Mouse (Mus musculus) left cerebral cortex, adult 2 months (tissue): Measurements from ENCODE around the gene Shld2. TPM values are rescaled to one million over a fixed set of nuclear protein-coding genes. Genes with fewer than 3 reads are reported as not detected.

Experiments used
- DNase-seq, 2 experiments: peaks; one replicate each; pipeline ENCODE4 v3.0.0; 2021 to 2022; ENCODE audit warnings: low spot score in 2 of 2, mixed read lengths in 1 of 2; ENCODE audit errors: extremely low spot score in 1 of 2
- H3K27ac ChIP-seq: fragments of 200-600 bp; 2 replicates; pipeline ENCODE4 v1.8.1; 2022
- H3K4me3 ChIP-seq: fragments of 200-600 bp; 2 replicates; pipeline ENCODE4 v1.8.1; 2022
- CTCF ChIP-seq: fragments of 200-600 bp; IDR thresholded peaks from 2 replicates; pipeline ENCODE4 v1.8.1; 2022; ENCODE audit warnings: antibody characterized with exemption, mild to moderate bottlenecking, moderate library complexity
- intact Hi-C: fragments of 180-260 bp; cut with DNase I; formaldehyde crosslinking; loops from one replicate; pipeline ENCODE4 v1.15.1; 2025
- total RNA-seq, 2 experiments: library from RNA; stranded (reverse); gene quantifications; 2 replicates each; pipeline ENCODE4 v1.2.3; 2021

Shld2 gene
- total RNA-seq, 2 experiments from 2014 or later, result 10.5 to 11.5 TPM

DNA sequence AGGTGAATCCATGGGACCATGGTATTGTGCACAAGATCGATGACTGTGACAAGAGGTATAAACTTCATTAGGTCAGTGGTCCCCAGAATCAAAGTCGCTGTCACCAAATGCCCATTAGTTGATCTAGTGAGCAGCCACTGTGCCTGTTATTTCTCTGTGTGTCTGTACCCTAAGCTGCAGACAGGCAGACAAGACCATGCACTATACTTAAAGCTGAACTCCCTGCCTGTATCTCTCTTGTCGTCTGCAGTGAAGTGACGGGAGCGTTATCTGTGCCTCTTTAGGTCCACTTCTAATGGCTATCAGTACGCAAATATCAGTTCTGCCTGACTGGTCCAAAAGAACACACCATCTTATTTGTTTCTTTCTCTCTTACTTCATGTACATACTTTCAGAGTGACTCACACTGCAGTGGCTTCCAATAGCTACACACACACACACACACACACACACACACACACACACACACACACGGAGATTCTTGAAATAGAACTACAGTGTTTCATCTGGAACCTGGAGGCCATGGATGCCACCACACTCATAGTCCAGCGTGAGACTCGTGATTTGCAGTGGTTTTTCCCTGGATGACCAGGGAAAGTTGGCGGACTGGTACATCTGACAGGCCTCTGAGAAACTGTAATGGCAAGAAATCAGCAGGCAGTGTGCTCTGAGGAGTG is 81.3 kb downstream of the Shld2 start:
- no peak for TF ChIP-seq CTCF
- no peak overlapping the region for H3K4me3 ChIP-seq
- intact Hi-C loops, result no loop called here
- DNase-seq, result no peak
- H3K27ac ChIP-seq, result no peak overlapping the region

DNA sequence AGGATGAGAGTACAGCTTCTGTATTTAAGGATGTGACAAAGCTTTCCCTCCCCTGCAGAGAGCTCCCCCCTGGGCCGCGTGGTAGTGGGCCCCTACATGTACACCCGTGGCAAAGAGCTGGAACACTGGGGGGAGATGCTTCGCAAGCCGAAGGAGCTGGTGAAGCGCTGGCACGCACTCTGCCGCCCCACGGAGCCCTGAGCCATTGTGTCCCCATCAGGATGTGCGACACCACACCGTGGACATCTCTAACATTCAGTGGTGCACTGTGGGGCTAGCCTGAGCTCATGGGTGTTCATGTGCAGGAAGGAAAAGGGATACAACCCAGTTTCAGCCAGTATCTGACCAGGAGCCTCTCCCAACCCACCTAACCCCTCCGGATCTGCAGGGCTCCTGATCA is 82.3 kb downstream of the Shld2 start:
- no peak for DNase-seq
- no peak overlapping the region for H3K4me3 ChIP-seq
- no peak for TF ChIP-seq CTCF
- intact Hi-C loops, result no loop called here
- H3K27ac ChIP-seq, result no peak overlapping the region

GRCm38 (mm10) chr14:34226566-34226965 is 83.7 kb downstream of the Shld2 start:
- intact Hi-C loops, result no loop called here
- no peak for DNase-seq
- Histone ChIP-seq H3K4me3 (no peak overlapping the region), H3K27ac (no peak overlapping the region)
- no peak for TF ChIP-seq CTCF

- TF ChIP-seq CTCF, result no peak
- H3K27ac ChIP-seq, result no peak overlapping the region
- intact Hi-C loops, result no loop called here
- DNase-seq, result no peak
- no peak overlapping the region for H3K4me3 ChIP-seq
These were observed 84.3 kb downstream of the Shld2 start for GRCm38 (mm10) chr14:34225986-34226385.

DNA sequence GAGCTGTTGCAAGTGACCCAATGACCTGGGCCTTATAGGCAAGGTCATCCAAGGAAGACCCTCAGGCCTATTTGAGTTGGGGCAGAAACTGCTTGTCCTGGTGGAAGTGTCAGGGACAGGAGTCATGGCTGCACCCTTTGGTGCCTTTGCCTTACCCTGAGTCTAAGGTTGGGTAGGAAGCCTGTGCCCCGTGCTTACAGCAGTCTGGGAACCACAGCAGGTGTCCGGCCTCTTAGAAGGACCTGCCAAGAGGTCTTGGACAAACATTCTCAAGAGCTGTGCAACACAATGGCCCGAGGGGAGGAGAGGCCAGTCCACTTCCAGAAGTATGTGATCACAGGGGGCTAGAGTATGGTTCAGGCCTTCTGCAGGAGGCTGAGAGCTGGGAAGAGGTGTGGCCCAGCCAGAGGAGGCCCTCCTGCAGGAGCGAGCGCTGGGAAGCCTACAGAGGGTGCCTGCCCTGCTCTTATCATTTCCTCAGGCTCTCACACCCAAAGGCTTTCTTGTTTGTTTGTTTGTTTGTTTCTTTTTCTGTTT is 86.9 kb downstream of the Shld2 start:
- intact Hi-C loops, result no loop called here
- no peak for DNase-seq
- Histone ChIP-seq H3K27ac (no peak overlapping the region), H3K4me3 (no peak overlapping the region)
- no peak for TF ChIP-seq CTCF

DNA sequence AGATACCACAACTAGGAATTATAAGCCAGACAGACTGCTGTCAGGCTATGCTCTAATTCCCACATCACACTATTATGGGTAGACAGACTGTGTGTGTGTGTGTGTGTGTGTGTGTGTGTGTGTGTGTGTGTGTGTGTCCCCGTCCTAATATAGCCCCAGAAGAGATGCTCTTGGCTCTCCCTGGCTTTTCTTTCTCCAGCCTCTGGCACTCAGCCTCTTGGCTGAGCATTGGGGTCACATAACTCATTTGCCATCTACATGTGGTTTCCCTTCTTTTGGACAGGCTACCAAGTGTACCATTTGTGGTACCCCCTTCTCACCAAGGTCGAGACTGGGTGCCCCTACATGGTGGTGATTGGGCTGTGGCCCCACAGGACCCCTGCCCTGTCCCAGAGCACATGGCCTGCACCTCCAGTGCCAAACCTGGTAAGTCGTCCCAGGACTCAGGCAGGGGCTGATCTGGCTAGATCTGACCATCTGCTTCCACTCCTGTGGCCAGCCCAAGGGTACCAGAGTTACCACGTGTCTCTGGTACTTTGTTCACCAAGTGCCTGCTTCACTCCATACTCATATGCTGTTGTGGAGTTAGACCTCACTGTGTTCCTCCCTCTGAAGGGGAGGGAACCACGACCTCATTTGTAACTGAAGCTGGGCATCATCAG is 88.7 kb downstream of the Shld2 start:
- TF ChIP-seq CTCF, result no peak
- Histone ChIP-seq H3K27ac (no peak overlapping the region), H3K4me3 (no peak overlapping the region)
- intact Hi-C loops, result no loop called here
- DNase-seq, result no peak

- Histone ChIP-seq H3K27ac (no peak overlapping the region), H3K4me3 (no peak overlapping the region)
- no peak for DNase-seq
- intact Hi-C loops, result no loop called here
- TF ChIP-seq CTCF, result no peak
These were observed 89.9 kb downstream of the Shld2 start for GRCm38 (mm10) chr14:34220426-34220825.

DNA sequence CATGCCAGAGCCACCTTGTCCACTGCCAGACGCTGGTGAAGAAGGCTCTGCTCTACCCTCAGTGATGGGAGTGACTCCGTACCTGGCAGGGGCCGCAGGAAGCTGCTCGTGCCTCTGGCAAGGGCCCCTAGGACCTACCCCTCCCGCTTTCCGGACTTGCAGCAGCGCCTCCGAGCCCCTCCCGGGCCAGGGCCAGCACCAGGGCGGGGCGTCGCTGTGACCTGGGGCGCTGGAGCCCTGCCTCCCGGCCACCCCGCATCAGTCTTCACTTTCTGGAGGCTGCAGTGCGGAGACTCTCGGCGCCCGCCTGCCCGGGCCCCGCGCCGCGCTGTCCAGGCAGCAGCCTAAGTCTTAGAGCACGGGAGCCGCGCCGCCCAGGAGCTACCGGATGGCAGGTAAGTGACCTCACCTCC is 90.5 kb downstream of the Shld2 start:
- Histone ChIP-seq H3K4me3 (no peak overlapping the region), H3K27ac (no peak overlapping the region)
- no peak for DNase-seq
- TF ChIP-seq CTCF, result no peak
- intact Hi-C loops, result no loop called here

- no peak within 1 kb of the TSS for H3K4me3 ChIP-seq
- no peak within 1 kb of the TSS for H3K27ac ChIP-seq
- no peak for DNase-seq
- intact Hi-C loops, result no loop called here
- no peak for TF ChIP-seq CTCF
These were observed 91.0 kb downstream of the Shld2 start, which contains the start of gene Syt15 for GRCm38 (mm10) chr14:34219295-34219694. Gene Syt15 (plus strand): TSS chr14:34219595.

DNA sequence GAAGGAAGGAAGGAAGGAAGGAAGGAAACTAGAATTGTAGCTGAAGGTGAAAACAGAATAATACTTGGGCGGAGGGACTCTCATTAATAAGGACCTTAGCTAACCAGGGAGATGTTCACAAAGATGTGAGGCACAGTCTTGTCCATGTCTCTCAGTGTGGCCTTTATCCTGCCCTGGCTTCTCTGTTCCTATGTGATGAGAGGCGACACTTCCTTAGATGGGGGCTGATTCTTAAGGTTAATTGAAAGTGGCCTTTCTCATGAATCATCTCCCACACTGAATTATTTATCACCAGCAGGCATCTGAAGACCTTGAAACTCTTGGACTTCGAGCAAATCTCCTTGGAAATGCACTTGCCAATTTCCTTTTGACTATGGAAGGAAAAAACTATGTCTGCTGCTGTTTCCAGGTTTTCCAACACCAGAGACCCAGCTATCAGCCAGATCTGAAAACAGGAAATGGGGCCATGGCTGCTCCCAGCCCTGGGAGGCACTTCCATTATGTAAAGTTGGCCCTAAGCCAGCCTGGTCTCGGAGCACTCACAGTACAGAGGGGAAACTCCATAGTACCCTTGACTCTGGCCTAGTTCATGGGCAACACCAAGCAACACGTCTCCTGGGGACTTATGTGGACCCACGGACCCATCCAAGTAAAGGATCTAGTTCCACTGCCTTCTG is 94.7 kb downstream of the Shld2 start:
- TF ChIP-seq CTCF, result no peak
- intact Hi-C loops, result no loop called here
- H3K27ac ChIP-seq, result no peak overlapping the region
- DNase-seq, result no peak
- no peak overlapping the region for H3K4me3 ChIP-seq

DNA sequence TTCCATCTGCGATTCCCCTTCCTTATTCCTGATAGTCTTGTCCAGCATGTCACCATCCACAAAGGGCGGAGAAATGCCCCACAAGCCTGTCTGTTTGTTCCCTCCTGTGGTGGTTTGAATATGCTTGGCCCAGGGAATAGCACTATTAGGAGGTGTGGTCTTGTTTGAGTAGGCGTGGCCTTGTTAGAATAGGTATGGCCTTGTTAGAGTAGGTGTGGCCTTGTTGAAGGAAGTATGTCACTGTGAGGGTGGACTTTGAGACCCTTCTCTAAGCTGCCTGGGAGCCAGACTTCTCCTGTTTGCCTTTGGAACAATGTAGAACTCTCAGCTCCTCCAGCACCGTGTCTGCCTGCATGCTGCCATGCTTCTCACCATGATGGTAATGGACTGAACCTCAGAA is 100.4 kb downstream of the Shld2 start:
- no peak for DNase-seq
- intact Hi-C loops, result no loop called here
- Histone ChIP-seq H3K4me3 (no peak overlapping the region), H3K27ac (no peak overlapping the region)
- no peak for TF ChIP-seq CTCF

DNA sequence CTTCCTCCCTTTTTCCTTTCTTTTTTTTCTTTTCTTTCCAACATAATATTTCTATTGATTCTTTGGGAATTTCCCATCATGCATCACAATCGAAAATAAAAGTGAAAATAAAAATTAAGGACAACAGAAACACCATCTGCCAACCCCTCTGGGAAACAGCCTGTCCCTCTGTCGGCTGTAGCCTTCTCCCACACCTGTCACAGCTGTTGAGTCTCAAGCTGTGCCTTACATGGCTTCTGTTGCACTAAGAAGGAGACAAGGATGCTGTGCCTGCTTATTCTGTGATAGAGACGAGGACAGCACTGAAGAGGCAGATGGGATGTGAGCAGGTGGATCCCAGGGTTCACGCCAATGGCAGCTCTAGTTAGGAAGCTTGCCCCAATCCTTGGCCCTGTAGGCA is 101.2 kb downstream of the Shld2 start:
- no peak for TF ChIP-seq CTCF

More for the DNA sequence above, 101.2 kb downstream of the Shld2 start:
- intact Hi-C loops, result no loop called here
- H3K27ac ChIP-seq, result no peak overlapping the region
- DNase-seq, result no peak
- H3K4me3 ChIP-seq, result no peak overlapping the region
